Mouse (Mus musculus) small intestine, adult 2 months (tissue): ENCODE results near the gene Lsm7. TPM values are rescaled to one million over a fixed set of nuclear protein-coding genes. Genes with fewer than 3 reads are reported as not detected.

Source experiments
- H3K27ac ChIP-seq: fragments of 200-500 bp; 2 replicates; pipeline ENCODE4 v1.5.1; 2012; ENCODE audit warnings: low read depth, low read length, control low read depth, inconsistent platforms; ENCODE audit not compliant: insufficient read depth
- H3K27me3 ChIP-seq: fragments of 200-500 bp; 2 replicates; pipeline ENCODE4 v1.6.1; 2012; ENCODE audit warnings: mild to moderate bottlenecking, moderate library complexity, low read length, inconsistent platforms; ENCODE audit not compliant: control insufficient read depth, insufficient read depth
- H3K36me3 ChIP-seq: fragments of 200-500 bp; 2 replicates; pipeline ENCODE4 v1.6.1; 2012; ENCODE audit warnings: mild to moderate bottlenecking, low read length, control low read depth, inconsistent platforms; ENCODE audit not compliant: control insufficient read depth, insufficient read depth
- H3K4me1 ChIP-seq: fragments of 200-500 bp; 2 replicates; pipeline ENCODE4 v1.6.1; 2012; ENCODE audit warnings: low read length, inconsistent platforms, mixed read lengths; ENCODE audit not compliant: control insufficient read depth, insufficient read depth, insufficient read length
- H3K4me3 ChIP-seq: fragments of 200-500 bp; 2 replicates; pipeline ENCODE4 v1.5.1; 2012; ENCODE audit warnings: low read depth, mild to moderate bottlenecking, control low read depth, inconsistent platforms, low read length, moderate library complexity
- CTCF ChIP-seq: fragments of 200-500 bp; IDR thresholded peaks from 2 replicates; pipeline ENCODE4 v1.5.1; 2012; ENCODE audit warnings: low read depth, mild to moderate bottlenecking, control low read depth, inconsistent platforms, low read length, moderate library complexity, mixed read lengths; ENCODE audit not compliant: insufficient replicate concordance, insufficient read length; ENCODE audit errors: extremely low read depth
- POLR2A ChIP-seq: fragments of 200-500 bp; IDR thresholded peaks from 2 replicates; pipeline ENCODE4 v1.6.1; 2012; ENCODE audit warnings: low read depth, mild to moderate bottlenecking, control low read depth, inconsistent platforms, low read length, moderate library complexity
- WGBS: fragments of 180-500 bp; shearing (Covaris S2); methylation state at CpG from one replicate; pipeline ENCODE4 v1.1.7; 2018; 5-methylcytosine and 5-hydroxymethylcytosine counted together
- polyA plus RNA-seq: library from polyadenylated mRNA; depleted of rRNA; stranded (reverse); fragments of >200 nt; gene quantifications from 2 replicates; pipeline ENCODE4 v1.2.3, GENCODE M21; 2012; rRNA removed

Lsm7 gene
- 61.1 and 82.7 TPM in 2 replicates for polyA plus RNA-seq

DNA sequence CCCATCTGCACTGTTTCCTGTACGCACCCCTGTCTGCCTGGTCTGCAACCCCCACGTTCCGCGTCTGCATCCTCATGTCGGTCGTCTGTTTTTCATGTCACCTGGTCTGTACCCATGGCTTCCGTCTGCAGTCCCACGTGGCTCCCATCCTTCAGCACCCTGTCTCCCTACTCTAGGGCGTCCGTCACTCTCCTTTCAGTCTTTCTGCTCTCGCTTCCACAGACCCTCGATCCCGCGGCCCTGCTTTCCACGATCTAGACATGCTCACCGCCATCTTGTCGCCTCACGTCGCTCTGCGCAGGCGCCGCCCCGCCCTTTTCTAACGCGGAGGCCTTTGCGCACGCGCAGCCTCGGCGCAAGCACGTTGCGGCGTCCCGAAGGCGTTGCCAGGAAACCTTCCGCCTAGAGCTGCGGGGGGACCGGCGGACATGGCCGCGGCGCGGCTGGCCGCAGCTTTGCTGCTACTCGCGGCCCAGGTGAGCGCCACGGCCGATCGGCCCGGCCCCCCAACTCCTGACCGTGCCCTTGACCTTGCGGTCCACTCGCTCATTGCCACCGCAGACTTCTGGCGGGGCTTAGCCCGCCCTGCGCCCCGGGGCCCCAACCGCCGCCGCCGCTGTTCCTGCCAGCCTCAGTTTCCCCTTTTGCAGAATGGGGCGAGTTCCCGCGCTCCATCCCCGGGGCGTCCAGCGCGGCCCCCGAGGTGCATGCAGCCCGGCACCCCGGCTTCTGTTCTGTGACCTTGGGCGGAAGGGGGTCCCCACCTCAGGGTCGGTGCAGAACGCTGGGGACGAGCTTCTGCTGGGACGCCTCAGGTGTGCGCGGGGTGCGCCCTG lies at the start of gene Lsm7, which contains the start of gene Sppl2b:
Gene Lsm7 (minus strand): TSS at position 297 of the 836 bp plus-strand sequence.
Gene Sppl2b (plus strand): TSS at position 363 of the 836 bp plus-strand sequence.
- TF ChIP-seq CTCF, result no peak
- peak; percentile 67 for TF ChIP-seq POLR2A
- H3K27ac ChIP-seq, result no peak within 1 kb of the TSS
- under 1% methylated on average over 81 of the region's 81 CpGs for WGBS

DNA sequence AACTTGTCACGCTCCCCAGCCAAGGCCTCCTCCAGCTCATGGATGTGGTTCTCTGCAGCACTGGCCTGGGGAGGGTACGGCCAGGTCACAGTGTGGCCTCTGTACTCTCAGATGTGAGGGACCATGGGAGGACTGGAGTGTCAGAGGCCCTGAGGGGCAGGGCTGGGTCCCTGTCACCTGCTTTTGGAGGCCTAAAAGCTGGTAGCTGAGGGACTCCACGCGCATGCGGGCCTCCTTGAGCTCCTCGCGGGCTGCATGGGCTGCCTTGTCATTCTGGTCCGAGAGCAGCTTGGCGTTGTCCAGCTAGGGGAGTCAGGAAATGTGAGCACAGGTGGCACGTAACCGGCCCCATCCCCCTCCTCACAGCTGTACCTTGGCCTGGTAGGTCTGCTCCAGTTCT lies 49.7 kb upstream of the Lsm7 start:
- WGBS, result 93% methylated on average over 11 of the region's 11 CpGs
- no peaks in the 10 kb centered on the region for H3K27me3 ChIP-seq
- H3K4me3 ChIP-seq, result no peak overlapping the region
- H3K27ac ChIP-seq, result no peak overlapping the region
- H3K36me3 ChIP-seq, result peaks cover 41% of the 10 kb centered on the region
- TF ChIP-seq CTCF (no peak), POLR2A (no peak)
- H3K4me1 ChIP-seq, result peaks cover 9% of the 10 kb centered on the region

More for the DNA sequence above, at the start of gene Lsm7, which contains the start of gene Sppl2b:
- H3K27me3 ChIP-seq, result no peaks in the 10 kb centered on the region
- H3K4me3 ChIP-seq, result peak within 1 kb of the TSS; percentile 81
- H3K4me1 ChIP-seq, result peaks cover 16% of the 10 kb centered on the region
- peaks cover 12% of the 10 kb centered on the region for H3K36me3 ChIP-seq

DNA sequence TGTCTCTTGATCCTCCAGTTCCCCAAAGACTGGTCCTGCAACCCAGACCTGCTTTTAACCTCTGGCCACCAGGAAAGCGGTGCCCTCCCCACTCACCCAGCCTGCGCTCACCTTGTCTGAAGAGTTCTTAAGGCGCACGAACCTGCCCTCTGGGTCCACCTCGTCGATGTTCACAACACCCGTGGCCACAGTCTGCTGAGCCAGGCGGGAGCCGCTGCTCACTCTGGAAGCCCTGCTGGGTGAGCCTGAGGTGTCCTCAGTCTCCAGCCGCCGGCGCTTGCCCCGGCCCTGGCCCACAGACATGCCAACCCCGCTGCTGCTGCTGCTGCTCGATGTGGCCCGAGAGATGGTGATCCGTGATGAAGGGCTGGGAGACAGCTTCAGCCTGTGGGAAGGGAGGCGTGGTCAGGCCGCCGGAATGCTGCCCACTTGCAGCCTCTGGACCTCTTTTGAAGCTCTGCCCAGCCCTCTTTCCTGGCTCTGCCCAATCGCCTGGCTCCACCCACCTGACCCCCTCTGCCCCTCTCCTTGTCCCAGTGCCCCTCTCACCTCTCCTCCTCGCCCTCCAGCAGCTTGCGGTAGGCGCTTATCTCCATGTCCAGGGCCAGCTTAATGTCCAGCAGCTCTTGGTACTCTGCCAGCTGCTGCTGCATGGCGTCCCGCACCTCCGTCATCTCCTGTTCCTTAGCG lies 49.1 kb upstream of the Lsm7 start:
- no peak for TF ChIP-seq CTCF
- TF ChIP-seq POLR2A, result no peak
- peaks cover 36% of the 10 kb centered on the region for H3K36me3 ChIP-seq
- H3K27me3 ChIP-seq, result no peaks in the 10 kb centered on the region
- no peak overlapping the region for H3K4me3 ChIP-seq
- H3K27ac ChIP-seq, result no peak overlapping the region
- peaks cover 9% of the 10 kb centered on the region for H3K4me1 ChIP-seq
- 88% methylated on average over 28 of the region's 28 CpGs for WGBS

- WGBS, result 90% methylated on average over 10 of the region's 10 CpGs
- Histone ChIP-seq H3K27me3 (no peaks in the 10 kb centered on the region), H3K4me1 (peaks cover 9% of the 10 kb centered on the region), H3K36me3 (peaks cover 31% of the 10 kb centered on the region), H3K27ac (no peak overlapping the region), H3K4me3 (no peak overlapping the region)
- TF ChIP-seq CTCF (no peak), POLR2A (no peak)
Observed at GRCm38 (mm10) chr10:80903282-80903681, 48.3 kb upstream of the Lsm7 start.

DNA sequence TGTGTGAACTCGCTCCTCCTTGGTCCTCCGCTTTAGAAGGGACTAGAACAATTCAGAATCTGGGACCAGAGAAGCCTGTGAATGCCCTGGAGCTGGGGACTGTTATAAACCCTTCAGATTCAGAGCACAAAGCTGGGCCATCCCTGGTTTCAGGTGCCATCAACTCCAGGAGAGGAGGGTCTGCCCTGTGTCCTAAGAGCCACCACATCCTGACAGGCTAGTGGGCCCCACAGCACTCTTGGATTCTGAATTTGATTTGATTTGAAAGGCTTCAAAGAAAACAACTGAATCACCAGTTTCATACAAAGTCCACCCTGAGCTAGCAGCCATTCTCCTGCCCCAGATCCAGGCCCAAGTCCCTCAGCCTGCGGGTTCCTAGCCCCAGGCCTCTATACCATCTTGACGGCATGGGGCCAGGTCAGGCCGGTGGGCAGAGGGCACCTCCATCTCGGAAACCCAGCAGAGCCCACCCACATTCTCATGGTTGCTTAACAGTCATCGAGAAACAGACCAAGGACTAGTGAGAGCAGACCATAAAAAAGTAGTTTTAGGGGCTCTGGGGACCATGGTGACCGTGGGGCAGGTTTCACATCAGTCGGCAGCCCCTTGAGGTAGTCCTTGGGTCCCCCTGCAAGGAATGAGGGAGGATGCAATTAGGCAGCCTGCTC lies 47.4 kb upstream of the Lsm7 start:
- Histone ChIP-seq H3K4me3 (no peak overlapping the region), H3K36me3 (peaks cover 31% of the 10 kb centered on the region), H3K27me3 (no peaks in the 10 kb centered on the region), H3K27ac (no peak overlapping the region), H3K4me1 (peaks cover 9% of the 10 kb centered on the region)
- 95% methylated on average over 9 of the region's 9 CpGs for WGBS
- no peak for TF ChIP-seq CTCF

GRCm38 (mm10) chr10:80901409-80902272 lies 46.6 kb upstream of the Lsm7 start:
- TF ChIP-seq POLR2A, result no peak
- no peak for TF ChIP-seq CTCF
- Histone ChIP-seq H3K27me3 (no peaks in the 10 kb centered on the region), H3K27ac (peak overlapping the region; percentile 62)

More at GRCm38 (mm10) chr10:80901409-80902272, 46.6 kb upstream of the Lsm7 start:
- Histone ChIP-seq H3K4me1 (peaks cover 9% of the 10 kb centered on the region), H3K36me3 (peaks cover 27% of the 10 kb centered on the region), H3K4me3 (no peak overlapping the region)
- WGBS, result 84% methylated on average over 19 of the region's 19 CpGs
